Mouse (Mus musculus): Measurements from ENCODE around the gene Cspg4. TPM values are rescaled to one million over a fixed set of nuclear protein-coding genes. Genes with fewer than 3 reads are reported as not detected.
"Not testable (repeated sequence)": the region's sequence is repeated elsewhere in the genome, so short reads cannot be mapped to it uniquely, and the experiment has no call there.

The Cspg4 gene
- polyA plus RNA-seq, 1 experiment from 2014 or later = 10.5 TPM

DNA sequence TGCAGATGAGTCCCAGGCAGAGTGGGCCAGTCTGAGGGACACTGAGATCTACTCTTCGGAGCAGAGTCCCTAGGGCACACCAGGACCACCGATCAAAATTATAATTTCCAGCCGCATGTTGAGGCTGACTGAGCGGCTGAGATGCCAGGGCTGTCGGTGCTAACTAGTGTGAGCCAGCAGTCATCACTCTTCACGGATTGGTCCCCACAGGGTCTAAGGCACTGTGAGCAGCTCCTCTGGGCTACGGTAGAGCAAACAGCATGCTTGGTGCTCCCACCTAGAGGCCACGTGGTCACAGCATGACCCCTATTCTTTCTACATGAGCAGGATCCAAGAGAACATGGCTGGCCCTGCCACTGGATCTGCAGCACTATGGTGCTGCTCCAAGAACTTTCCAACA lies 28.5 kb downstream of the Cspg4 start:
- ATAC-seq (ENCODE audit: low FRiP score) = no peak
- WGBS = 49% methylated on average over 8 of the region's 8 CpGs
- H3K4me2 ChIP-seq = no peak overlapping the region
- H3K9me3 ChIP-seq (replicated peaks) = no peaks in the 10 kb centered on the region
- H3K27me3 ChIP-seq (replicated peaks) = peaks cover 7% of the 10 kb centered on the region; the same call in 1 of the 2 replicates
- H3K27ac ChIP-seq (replicated peaks) = no peak overlapping the region
- H3K4me1 ChIP-seq = peaks cover 25% of the 10 kb centered on the region
- no peak overlapping the region for H3K4me3 ChIP-seq (replicated peaks)
- no peak overlapping the region for H3K9ac ChIP-seq (replicated peaks)
- H3K36me3 ChIP-seq = no peaks in the 10 kb centered on the region

DNA sequence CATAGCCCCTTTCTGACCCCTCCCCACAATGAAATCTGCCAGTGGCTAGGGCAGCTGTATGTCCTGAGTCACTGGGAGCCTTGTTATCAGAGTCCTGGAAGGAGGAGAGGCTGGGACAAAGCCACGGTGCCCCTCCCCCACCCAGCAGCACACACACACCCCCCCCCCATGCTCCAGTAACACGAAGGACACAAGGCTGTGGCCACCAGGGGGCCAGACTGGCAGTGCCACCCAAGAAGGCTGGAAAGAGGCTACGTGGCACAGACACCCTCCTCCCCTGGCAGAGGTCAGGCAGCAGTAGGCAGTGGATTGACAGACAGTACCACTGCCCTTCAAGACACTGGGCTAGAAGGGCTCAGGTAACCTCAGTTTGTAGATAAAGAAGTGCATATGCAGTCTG lies 29.2 kb downstream of the Cspg4 start:
- Histone ChIP-seq H3K4me1 (peaks cover 25% of the 10 kb centered on the region), H3K9me3 (replicated peaks) (no peaks in the 10 kb centered on the region), H3K36me3 (no peaks in the 10 kb centered on the region), H3K27ac (replicated peaks) (no peak overlapping the region), H3K4me3 (replicated peaks) (no peak overlapping the region), H3K4me2 (no peak overlapping the region), H3K27me3 (replicated peaks) (peaks cover 7% of the 10 kb centered on the region; the same call in 1 of the 2 replicates), H3K9ac (replicated peaks) (no peak overlapping the region)
- ATAC-seq (ENCODE audit: low FRiP score) = no peak
- 8% methylated on average over 3 of the region's 3 CpGs for WGBS

DNA sequence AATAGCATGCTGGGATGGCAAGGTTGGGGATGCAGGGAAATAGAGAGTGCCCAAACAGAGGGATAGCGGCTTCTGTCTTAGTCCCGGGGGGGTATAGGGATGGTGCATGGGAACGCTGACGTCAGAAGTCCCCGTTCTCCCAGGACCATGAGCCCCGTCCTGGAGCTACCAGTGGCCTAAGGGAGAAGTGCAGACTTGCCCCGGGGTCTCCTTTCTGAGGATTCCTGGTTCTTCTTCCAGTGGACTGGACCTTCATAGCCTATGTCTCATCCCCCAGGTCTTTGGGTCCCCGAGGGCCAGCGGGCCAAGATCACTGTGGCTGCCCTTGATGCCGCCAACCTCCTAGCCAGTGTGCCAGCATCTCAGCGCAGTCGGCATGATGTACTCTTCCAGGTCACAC lies 31.9 kb downstream of the Cspg4 start:
- no peak for ATAC-seq (ENCODE audit: low FRiP score)
- Histone ChIP-seq H3K27me3 (replicated peaks) (0 out of 2 replicates have a peak, but pooled peaks cover 3% of the 10 kb centered on the region), H3K9me3 (replicated peaks) (no peaks in the 10 kb centered on the region), H3K4me2 (no peak overlapping the region), H3K4me3 (replicated peaks) (no peak overlapping the region), H3K27ac (replicated peaks) (no peak overlapping the region), H3K36me3 (no peaks in the 10 kb centered on the region), H3K4me1 (peaks cover 15% of the 10 kb centered on the region), H3K9ac (replicated peaks) (no peak overlapping the region)
- WGBS = 92% methylated on average over 12 of the region's 12 CpGs

DNA sequence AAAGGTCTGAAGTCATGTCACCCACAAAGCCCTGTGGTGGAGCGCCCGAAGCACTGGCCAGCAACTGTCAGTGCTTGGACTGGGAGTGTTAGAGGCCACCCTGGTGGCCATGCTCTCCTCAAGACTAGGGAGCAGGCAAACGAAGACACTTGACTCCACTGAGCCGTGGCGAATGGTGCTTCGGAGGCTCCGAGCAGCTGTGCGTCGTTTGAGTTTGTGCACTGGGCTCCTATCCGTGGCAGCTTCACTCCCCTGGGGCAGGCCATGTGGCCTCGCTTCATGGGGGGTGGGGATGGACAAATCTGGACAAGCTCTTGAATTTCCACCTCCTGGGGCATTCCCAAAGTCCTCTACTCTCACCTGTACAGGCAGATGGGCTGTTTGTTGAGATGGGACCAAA lies 34.6 kb downstream of the Cspg4 start:
- Histone ChIP-seq H3K27ac (replicated peaks) (no peak overlapping the region), H3K4me1 (no peaks in the 10 kb centered on the region), H3K4me2 (no peak overlapping the region), H3K4me3 (replicated peaks) (no peak overlapping the region), H3K9me3 (replicated peaks) (no peaks in the 10 kb centered on the region), H3K27me3 (replicated peaks) (no peaks in the 10 kb centered on the region), H3K36me3 (no peaks in the 10 kb centered on the region), H3K9ac (replicated peaks) (no peak overlapping the region)
- 68% methylated on average over 11 of the region's 11 CpGs for WGBS
- ATAC-seq (ENCODE audit: low FRiP score) = no peak

DNA sequence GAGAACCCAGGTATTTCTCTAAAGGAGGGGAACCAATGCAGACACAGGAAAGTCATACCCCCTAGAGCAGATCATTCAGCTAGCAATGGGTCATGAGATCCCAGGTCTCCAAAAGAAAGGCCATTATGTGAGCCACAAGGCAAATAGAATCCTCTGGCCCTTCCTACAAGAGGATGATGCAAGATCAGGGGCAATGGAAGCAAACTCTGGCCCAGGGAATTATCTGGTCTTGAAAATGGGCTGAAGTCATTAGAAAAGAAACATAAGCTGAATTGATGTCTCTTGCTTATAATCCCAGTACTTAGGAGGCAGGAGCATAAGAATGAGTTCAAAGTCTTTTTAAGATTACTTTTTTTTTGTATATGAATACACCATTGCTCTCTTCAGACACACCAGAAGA lies 35.2 kb downstream of the Cspg4 start:
- H3K9ac ChIP-seq (replicated peaks) = no peak overlapping the region
- H3K36me3 ChIP-seq = no peaks in the 10 kb centered on the region
- H3K27me3 ChIP-seq (replicated peaks) = no peaks in the 10 kb centered on the region
- H3K4me3 ChIP-seq (replicated peaks) = no peak overlapping the region
- no peak overlapping the region for H3K4me2 ChIP-seq
- H3K4me1 ChIP-seq = no peaks in the 10 kb centered on the region
- no peaks in the 10 kb centered on the region for H3K9me3 ChIP-seq (replicated peaks)
- ATAC-seq (ENCODE audit: low FRiP score) = no peak
- H3K27ac ChIP-seq (replicated peaks) = no peak overlapping the region

DNA sequence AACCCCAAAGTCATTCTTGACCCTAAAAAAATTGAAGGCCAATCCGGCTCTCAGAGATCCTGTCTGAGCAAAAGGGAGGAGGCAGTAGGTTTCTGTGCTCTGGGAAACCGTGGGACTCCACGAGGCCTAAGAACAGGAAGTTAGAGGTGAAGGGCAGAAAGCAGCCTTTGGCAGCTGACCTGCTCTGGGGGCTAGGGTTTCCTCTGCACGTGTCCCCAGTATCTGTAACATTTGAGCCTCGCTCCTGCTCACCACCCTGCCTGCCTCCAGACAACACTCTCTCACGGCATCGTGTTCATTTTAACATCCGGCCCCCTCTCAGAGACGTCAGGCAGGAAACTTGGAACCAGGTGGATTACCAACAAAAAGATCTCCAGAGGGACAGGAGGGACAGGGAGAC lies 35.7 kb downstream of the Cspg4 start:
- no peak for ATAC-seq (ENCODE audit: low FRiP score)
- Histone ChIP-seq H3K27me3 (replicated peaks) (no peaks in the 10 kb centered on the region), H3K27ac (replicated peaks) (no peak overlapping the region), H3K9ac (replicated peaks) (no peak overlapping the region), H3K4me1 (no peaks in the 10 kb centered on the region), H3K36me3 (no peaks in the 10 kb centered on the region), H3K9me3 (replicated peaks) (no peaks in the 10 kb centered on the region), H3K4me3 (replicated peaks) (no peak overlapping the region), H3K4me2 (no peak overlapping the region)
- WGBS = 77% methylated on average over 9 of the region's 9 CpGs

DNA sequence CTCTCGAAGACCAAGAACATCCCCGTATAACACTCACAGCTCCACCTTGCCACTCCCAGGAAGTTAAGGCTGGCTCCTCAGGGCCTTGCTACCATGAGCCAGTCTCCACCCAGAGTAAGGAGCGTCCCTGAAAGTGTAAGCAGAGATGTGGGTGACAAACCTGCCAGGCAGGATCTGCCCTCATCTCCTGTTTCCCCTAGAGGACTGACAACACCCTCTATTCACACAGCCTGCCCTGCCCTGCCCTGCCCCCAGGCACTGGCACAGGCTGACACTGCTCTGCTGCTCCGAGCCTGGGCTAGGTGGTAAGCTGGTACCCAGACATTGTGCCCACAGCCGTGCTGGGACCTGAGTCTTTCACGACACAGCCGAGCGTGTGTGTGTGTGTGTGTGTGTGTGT lies 36.4 kb downstream of the Cspg4 start:
- ATAC-seq (ENCODE audit: low FRiP score) = no peak
- no peaks in the 10 kb centered on the region for H3K36me3 ChIP-seq
- H3K4me3 ChIP-seq (replicated peaks) = no peak overlapping the region
- no peak overlapping the region for H3K27ac ChIP-seq (replicated peaks)
- H3K27me3 ChIP-seq (replicated peaks) = no peaks in the 10 kb centered on the region
- no peak overlapping the region for H3K9ac ChIP-seq (replicated peaks)
- 75% methylated on average over 8 of the region's 8 CpGs for WGBS
- H3K4me2 ChIP-seq = no peak overlapping the region
- H3K4me1 ChIP-seq = no peaks in the 10 kb centered on the region
- H3K9me3 ChIP-seq (replicated peaks) = no peaks in the 10 kb centered on the region

DNA sequence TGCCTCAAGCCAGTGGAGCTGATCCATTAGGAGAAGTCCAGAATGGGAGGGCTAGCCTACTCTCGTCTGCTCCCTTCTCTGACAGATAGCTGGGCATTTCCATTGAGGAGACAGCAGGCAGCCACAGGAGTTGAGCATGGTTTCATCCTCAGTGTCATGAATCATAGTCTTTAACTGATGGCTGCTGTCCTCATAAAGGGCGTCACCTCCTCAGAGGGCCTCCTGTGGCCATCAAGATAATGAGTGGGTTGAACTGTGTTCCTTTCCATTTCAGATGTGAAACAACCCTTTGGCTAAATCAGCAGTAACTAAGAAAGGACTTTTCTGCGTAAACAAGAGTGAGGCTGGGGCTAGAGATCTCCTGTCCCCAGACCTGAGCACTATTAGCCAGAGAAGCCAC lies 38.8 kb downstream of the Cspg4 start:
- H3K4me2 ChIP-seq = no peak overlapping the region
- H3K4me1 ChIP-seq = no peaks in the 10 kb centered on the region
- no peaks in the 10 kb centered on the region for H3K9me3 ChIP-seq (replicated peaks)
- H3K36me3 ChIP-seq = no peaks in the 10 kb centered on the region
- H3K9ac ChIP-seq (replicated peaks) = no peak overlapping the region
- ATAC-seq (ENCODE audit: low FRiP score) = no peak
- H3K27ac ChIP-seq (replicated peaks) = no peak overlapping the region
- H3K4me3 ChIP-seq (replicated peaks) = no peak overlapping the region
- no peaks in the 10 kb centered on the region for H3K27me3 ChIP-seq (replicated peaks)
- 77% methylated on average over 3 of the region's 3 CpGs for WGBS

DNA sequence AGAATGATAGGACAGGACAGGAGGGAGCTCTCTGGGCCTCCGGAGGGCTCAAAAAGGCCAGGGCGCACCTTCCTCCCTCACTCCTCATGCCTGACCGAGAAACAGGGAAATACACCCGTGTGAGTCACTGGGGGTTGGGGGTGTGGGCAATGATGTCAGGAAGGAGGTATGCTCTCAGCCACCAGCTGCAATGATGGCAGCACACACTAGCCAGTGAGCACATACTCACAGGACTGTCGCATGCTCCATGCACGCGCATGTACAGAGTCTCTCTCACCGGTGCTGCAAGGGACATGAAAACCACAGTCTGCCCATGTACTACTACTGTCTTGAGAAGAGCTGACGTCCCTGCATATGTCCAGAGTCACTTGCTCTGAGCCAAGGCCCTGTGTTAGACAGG lies 42.7 kb downstream of the Cspg4 start:
- 91% methylated on average over 9 of the region's 9 CpGs for WGBS
- no peak overlapping the region for H3K9ac ChIP-seq (replicated peaks)
- no peak for ATAC-seq (ENCODE audit: low FRiP score)
- H3K9me3 ChIP-seq (replicated peaks) = no peaks in the 10 kb centered on the region
- H3K27ac ChIP-seq (replicated peaks) = no peak overlapping the region
- no peaks in the 10 kb centered on the region for H3K4me1 ChIP-seq
- H3K4me2 ChIP-seq = no peak overlapping the region
- no peak overlapping the region for H3K4me3 ChIP-seq (replicated peaks)
- H3K36me3 ChIP-seq = no peaks in the 10 kb centered on the region
- H3K27me3 ChIP-seq (replicated peaks) = no peaks in the 10 kb centered on the region

DNA sequence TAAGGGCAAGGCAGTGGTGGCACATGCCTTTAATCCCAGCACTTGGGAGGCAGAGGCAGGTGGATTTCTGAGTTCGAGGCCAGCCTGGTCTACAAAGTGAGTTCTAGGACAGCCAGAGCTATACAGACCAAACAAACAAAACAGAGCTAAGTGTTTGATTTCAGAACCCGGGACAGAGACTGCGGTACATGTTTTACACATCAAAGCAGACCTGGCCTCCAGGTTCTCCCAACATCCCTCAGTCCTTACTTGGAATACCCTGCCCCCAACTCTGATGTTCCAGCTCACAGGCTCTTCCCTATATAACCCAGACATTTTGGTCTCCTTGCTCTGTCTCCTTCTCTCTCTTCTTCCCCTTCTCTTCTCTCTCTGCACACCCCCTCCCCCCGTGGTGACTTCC lies 45.2 kb downstream of the Cspg4 start:
- H3K9me3 ChIP-seq (replicated peaks); ATAC-seq (ENCODE audit: low FRiP score); H3K9ac ChIP-seq (replicated peaks); H3K4me3 ChIP-seq (replicated peaks); H3K4me1 ChIP-seq; H3K27me3 ChIP-seq (replicated peaks); H3K27ac ChIP-seq (replicated peaks); H3K36me3 ChIP-seq; H3K4me2 ChIP-seq: not testable (repeated sequence)
- WGBS = 38% methylated on average over 4 of the region's 4 CpGs

DNA sequence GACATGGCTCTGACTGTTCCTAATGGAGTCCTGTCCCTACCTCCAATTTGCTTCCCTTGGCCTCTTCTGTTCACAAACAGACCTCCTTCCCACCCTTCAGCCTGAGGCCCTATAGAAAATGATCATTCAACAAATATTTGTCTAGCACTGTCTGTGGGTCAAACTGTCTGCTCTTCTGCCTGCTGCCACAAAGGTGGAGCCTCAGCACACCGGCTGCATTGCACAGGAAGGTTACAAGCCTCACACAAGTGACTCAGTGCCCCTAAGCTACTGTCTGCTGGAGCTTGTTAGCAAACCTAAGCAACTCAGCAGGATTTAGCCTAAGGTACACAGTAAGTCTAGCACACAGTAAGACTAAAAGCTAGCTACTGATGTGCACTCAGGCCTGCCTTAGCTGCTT lies 46.2 kb downstream of the Cspg4 start:
- Histone ChIP-seq H3K27me3 (replicated peaks) (no peaks in the 10 kb centered on the region), H3K4me3 (replicated peaks) (no peak overlapping the region), H3K9me3 (replicated peaks) (no peaks in the 10 kb centered on the region), H3K9ac (replicated peaks) (no peak overlapping the region), H3K36me3 (no peaks in the 10 kb centered on the region), H3K4me1 (no peaks in the 10 kb centered on the region), H3K4me2 (no peak overlapping the region), H3K27ac (replicated peaks) (no peak overlapping the region)
- 68% methylated on average over 1 of the region's 1 CpGs for WGBS
- ATAC-seq (ENCODE audit: low FRiP score) = no peak

DNA sequence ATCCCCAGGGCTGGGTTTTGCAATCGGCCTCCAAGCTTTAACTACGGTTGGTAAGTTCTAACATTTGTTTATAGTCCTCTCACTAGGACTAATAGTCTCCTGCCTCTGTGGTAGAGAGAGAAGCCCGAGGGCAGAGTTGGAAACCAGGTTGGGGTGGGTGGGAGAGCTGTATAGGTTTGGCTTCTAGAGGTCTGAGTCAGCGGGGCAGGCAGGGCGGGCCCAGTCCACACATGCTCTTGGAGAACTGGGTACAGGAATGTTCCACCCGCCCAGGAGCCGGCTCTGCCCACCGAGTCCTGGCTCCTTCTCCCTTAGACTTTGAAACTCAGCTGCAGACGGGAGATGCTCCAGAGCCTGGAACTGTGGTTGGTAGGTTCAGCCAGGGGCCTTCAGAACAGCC lies 49.2 kb downstream of the Cspg4 start:
- WGBS = 87% methylated on average over 9 of the region's 9 CpGs
- no peaks in the 10 kb centered on the region for H3K4me1 ChIP-seq
- no peaks in the 10 kb centered on the region for H3K36me3 ChIP-seq
- H3K4me3 ChIP-seq (replicated peaks) = no peak overlapping the region
- H3K9me3 ChIP-seq (replicated peaks) = no peaks in the 10 kb centered on the region
- H3K9ac ChIP-seq (replicated peaks) = no peak overlapping the region
- H3K27me3 ChIP-seq (replicated peaks) = no peaks in the 10 kb centered on the region
- ATAC-seq (ENCODE audit: low FRiP score) = no peak
- no peak overlapping the region for H3K4me2 ChIP-seq
- H3K27ac ChIP-seq (replicated peaks) = no peak overlapping the region

DNA sequence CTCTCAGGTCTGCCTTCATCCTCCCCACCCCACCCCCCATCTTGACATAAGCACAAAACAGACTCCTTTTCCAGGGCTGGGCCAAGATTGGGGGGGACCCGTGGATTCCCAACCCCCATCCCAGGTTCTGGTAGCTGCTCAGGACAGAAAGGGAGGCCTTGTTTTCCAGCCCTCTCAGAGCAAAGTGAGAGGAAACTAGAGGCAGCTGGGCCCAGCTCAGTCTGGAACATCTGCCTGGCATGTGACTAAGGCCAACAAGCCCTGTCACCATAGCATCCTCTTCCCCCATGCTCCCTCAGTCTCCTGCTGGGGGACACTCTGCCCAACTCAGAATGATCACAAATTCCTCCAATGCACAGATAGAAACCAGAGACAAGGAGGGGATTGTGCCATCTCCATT lies 50.3 kb downstream of the Cspg4 start:
- H3K27me3 ChIP-seq (replicated peaks) = no peaks in the 10 kb centered on the region

More for the DNA sequence above, 50.3 kb downstream of the Cspg4 start:
- Histone ChIP-seq H3K4me2 (no peak overlapping the region), H3K9ac (replicated peaks) (no peak overlapping the region), H3K27ac (replicated peaks) (no peak overlapping the region), H3K4me3 (replicated peaks) (no peak overlapping the region), H3K4me1 (no peaks in the 10 kb centered on the region), H3K9me3 (replicated peaks) (no peaks in the 10 kb centered on the region), H3K36me3 (no peaks in the 10 kb centered on the region)
- ATAC-seq (ENCODE audit: low FRiP score) = no peak
- 67% methylated on average over 1 of the region's 1 CpGs for WGBS
